Mouse (Mus musculus) G1E (cell line): ENCODE measurements around the gene Usp33.

Source experiments
- CTCF ChIP-seq: IDR thresholded peaks from 2 replicates; pipeline ENCODE4 v1.5.1; 2012; ENCODE audit warnings: low read depth, low read length, inconsistent platforms, mixed read lengths
- GATA1 ChIP-seq: IDR thresholded peaks from 2 replicates; pipeline ENCODE4 v1.6.1; 2012; ENCODE audit warnings: borderline replicate concordance, low read length, inconsistent platforms, mixed read lengths
- GATA2 ChIP-seq: IDR thresholded peaks from 2 replicates; pipeline ENCODE4 v1.6.1; 2012; ENCODE audit warnings: low read depth, low read length, inconsistent platforms, borderline replicate concordance
- POLR2AphosphoS5 ChIP-seq: IDR thresholded peaks from 2 replicates; pipeline ENCODE4 v1.6.1; 2012; ENCODE audit warnings: low read depth, low read length, inconsistent platforms; ENCODE audit not compliant: insufficient replicate concordance
- TAL1 ChIP-seq: conservative IDR thresholded peaks from 2 replicates; pipeline ENCODE4 v1.6.1; 2012; ENCODE audit warnings: low read depth, low read length, inconsistent platforms, mixed read lengths

DNA sequence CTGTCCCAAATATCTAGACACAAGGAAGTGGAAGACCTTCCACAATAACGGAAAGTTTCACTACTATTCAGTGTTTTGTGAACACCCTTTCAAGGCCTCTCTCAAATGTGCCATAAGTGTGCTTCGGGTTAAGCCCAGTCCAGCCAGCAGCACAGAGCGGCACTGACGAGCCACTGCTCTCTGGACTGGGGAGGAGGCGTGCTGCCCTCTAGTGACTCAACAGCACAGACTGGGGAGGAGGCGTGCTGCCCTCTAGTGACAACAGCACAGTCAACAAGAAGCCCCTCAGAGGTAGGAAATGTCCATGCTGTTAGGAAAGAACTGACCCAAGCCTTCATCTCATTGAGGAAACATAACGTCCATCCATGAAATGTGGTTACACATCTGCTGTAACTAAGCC is 30.7 kb upstream of the Usp33 start:
- TF ChIP-seq CTCF: peak; percentile 61
- no peak for TF ChIP-seq GATA1
- no peak for TF ChIP-seq POLR2AphosphoS5
- TF ChIP-seq TAL1: no peak
- no peak for TF ChIP-seq GATA2
